Mouse (Mus musculus): ENCODE measurements around the gene Hoxc6. TPM values are rescaled to one million over a fixed set of nuclear protein-coding genes. Genes with fewer than 3 reads are reported as not detected.
A peak's percentile ranks its signal among the peaks of the same experiment; 100 is the strongest.

Hoxc6 gene
- total RNA-seq, 2 experiments from 2014 or later, result 25.1 to 35.7 TPM

- no peak for DNase-seq
Observed at GRCm38 (mm10) chr15:103038701-103039480, 40.8 kb downstream of the Hoxc6 start.

- DNase-seq, result no peak
Observed at GRCm38 (mm10) chr15:103039609-103040008, 41.6 kb downstream of the Hoxc6 start.

- DNase-seq, result no peak
Observed at GRCm38 (mm10) chr15:103040601-103041000, 42.5 kb downstream of the Hoxc6 start.

DNA sequence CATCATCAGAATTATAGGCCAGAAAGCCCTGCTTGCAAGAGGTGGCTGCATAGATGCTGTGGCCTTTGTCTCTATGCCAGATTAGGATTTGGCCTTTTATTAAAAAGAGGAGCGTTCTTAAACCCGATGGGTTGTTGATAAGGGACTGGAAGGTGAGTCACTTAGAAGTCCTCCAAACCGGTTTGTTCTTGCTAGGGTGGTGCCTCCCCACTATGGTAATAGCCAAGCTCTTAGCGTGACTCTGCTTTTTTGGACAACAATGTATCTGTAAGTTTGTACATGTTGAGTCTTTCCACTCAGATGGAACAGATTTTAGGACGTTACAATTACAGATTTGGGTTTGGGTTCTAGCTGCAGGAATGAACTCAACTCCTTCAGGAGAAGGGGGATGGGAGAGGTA lies 43.6 kb downstream of the Hoxc6 start:
- DNase-seq, result no peak

GRCm38 (mm10) chr15:103042209-103042608 lies 44.2 kb downstream of the Hoxc6 start:
- no peak for DNase-seq

DNA sequence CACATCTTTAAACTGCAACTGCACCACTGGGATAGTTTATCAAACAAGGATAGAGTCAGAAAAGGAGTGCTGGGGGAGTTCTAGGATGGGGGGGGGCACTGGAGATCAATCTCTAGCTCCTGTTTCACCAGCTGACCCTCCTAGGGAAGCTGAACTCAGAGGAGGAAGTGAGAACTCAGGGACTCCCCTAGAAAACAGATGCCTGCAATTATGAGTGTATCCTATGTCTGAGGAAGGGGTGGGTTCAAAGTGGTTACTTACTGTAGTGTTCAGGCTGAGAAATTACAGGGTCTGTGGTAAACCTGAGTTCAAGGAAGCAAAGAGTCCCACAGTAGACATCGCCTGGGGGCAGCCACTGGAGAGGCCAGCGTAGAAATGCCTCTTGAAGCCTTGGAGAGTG lies 53.6 kb downstream of the Hoxc6 start:
- DNase-seq, result no peak

DNA sequence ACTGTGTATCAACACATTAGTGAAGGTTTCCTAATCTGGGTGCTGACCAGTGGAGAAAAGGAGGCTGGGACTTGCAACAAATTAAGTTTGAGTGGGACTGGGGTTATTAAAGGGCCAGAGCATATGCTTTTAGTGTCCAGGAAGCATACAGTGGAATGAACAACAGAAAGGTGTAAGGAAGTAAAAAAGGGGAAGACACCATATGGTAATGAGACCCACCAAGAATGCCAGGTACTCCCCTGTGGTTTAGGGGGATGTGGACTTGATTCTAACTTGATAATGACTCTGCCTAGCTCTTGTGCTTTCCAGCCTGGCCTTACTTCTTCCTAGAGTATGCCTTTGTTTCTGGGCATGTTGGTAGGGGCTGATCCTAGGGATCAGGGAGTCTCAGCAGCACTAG lies 55.2 kb downstream of the Hoxc6 start:
- no peak for DNase-seq

DNA sequence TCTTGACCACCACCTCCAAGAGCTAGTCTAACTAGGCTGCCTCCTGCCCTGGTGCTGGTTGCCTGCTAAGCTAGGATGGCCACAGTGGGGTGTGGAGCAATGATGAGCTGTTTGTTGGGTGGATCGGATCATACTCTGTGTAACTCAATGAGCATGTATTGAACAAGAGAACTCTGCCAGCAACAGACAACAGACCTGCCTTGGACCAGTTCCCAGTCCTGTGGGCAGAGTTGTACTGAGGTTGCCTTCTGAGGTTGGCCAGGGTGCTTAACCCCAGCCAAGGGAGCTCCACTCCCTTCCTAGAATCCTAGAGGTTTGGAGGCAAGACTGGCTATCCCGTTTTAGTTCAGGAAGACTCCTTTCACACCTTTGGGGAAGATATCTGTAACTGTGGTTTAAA lies 58.3 kb downstream of the Hoxc6 start:
- no peak for DNase-seq

- peak; percentile 14 for DNase-seq
Observed at GRCm38 (mm10) chr15:103058715-103059114, 60.7 kb downstream of the Hoxc6 start.

DNA sequence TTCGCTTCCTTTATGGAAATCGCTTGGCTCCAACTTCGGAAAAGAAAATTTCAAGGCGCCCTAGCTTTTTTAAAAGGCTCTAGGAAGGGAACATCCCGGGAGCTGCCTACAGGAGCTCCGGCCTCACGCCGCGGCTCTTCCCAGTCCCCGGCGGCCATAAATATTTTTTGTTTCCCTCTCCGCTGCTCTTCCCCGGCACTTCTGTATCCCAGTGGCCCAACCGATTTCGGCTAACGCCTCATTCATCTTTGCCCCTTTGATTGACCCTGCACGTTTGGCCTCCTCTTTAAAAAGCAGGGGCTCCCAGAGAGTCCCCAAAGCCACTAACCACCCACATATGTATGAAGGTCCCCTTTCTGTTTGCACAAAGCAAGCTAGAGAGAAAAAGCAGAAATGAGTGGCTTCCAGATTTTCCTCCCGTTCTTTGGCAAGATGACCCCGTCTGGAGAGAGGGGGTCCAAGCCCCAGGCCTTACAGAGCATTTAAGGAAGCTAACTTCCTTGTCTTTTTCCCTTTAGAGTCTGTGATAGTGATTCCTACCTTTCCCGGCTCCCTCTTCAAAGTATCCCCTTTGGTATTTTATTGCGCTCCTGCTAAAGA lies 61.4 kb downstream of the Hoxc6 start:
- DNase-seq, result peak; percentile 26

DNA sequence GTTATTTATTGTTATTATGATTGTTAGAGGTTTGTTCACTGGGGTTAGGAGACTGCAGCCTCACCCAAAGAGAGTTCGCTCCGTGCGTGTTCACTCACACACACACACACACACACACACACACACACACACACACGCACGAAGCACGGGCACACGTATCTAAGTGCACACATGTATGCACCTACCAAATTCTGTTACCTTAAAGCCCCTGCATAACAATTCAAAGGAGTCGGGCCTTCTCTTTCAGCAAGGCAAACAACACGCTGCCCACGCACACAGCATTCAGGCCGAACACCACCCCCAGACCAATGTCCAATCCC lies 61.9 kb downstream of the Hoxc6 start:
- peak; percentile 32 for DNase-seq

- DNase-seq, result peak; percentile 48
Observed at GRCm38 (mm10) chr15:103060341-103061130, 62.5 kb downstream of the Hoxc6 start.

- peak; percentile 74 for DNase-seq
Observed at GRCm38 (mm10) chr15:103061131-103061825, 63.2 kb downstream of the Hoxc6 start.

Small RNA genes within 50 kb of the gene (microRNA-seq; reads per million reads assigned to microRNA genes)
- gene Mir196a-2, result 188 reads per million, percentile 53 among the genes with 10 or more reads in this experiment
- gene Mir615, result 2,519 reads per million, percentile 84 among the genes with 10 or more reads in this experiment

Other genes starting within 250 kb of the Hoxc6 start
- not detected for gene Hoxc13, start 77.2 kb upstream of the Hoxc6 start, total RNA-seq (2021)
- gene Hoxc12, start 61.5 kb upstream of the Hoxc6 start, total RNA-seq (2021), result not detected
- under 1 TPM in 1 of 2 experiments, not detected in 1; 0.15 TPM for gene Hoxc11, start 43.8 kb upstream of the Hoxc6 start, total RNA-seq (2021)
- gene Hoxc10, start 31.5 kb upstream of the Hoxc6 start, total RNA-seq (2021), result 1 to 10 TPM in 1 of 2 experiments, under 1 TPM in 1; 0.94 to 1.4 TPM
- 1 to 10 TPM; 5.5 to 6.9 TPM for gene Hoxc5, start 30.8 kb upstream of the Hoxc6 start, total RNA-seq (2021)
- gene Hoxc9, start 21.8 kb upstream of the Hoxc6 start, total RNA-seq (2021), result 1 to 10 TPM; 2.4 to 3.2 TPM
- gene Hoxc8, start 7.7 kb upstream of the Hoxc6 start, total RNA-seq (2021), result 10 to 100 TPM; 17.0 to 21.0 TPM
- gene Hoxc4, start 20.7 kb downstream of the Hoxc6 start, total RNA-seq (2021), result 1 to 10 TPM; 6.1 to 9.2 TPM
- 10 to 100 TPM; 14.0 to 19.9 TPM for gene Smug1, start 168.8 kb downstream of the Hoxc6 start, total RNA-seq (2021)
- 10 to 100 TPM; 66.6 to 85.8 TPM for gene Cbx5, start 241.6 kb downstream of the Hoxc6 start, total RNA-seq (2021)
- 100 to 1,000 TPM; 248 to 299 TPM for gene Hnrnpa1, start 242.2 kb downstream of the Hoxc6 start, total RNA-seq (2021)

Data from adrenal gland, postnatal 10 days (tissue).